Mouse (Mus musculus) bone marrow macrophage, adult 2 months (primary cell): Measurements from ENCODE around the gene Apoc3.

Experiments
- CTCF ChIP-seq: IDR thresholded peaks from 2 replicates; pipeline ENCODE4 v1.5.1; 2012; ENCODE audit warnings: low read depth, mild to moderate bottlenecking, low read length, moderate library complexity
- POLR2A ChIP-seq: IDR thresholded peaks from 2 replicates; pipeline ENCODE4 v1.6.1; 2012; ENCODE audit warnings: mild to moderate bottlenecking, low read depth, low read length, borderline replicate concordance

DNA sequence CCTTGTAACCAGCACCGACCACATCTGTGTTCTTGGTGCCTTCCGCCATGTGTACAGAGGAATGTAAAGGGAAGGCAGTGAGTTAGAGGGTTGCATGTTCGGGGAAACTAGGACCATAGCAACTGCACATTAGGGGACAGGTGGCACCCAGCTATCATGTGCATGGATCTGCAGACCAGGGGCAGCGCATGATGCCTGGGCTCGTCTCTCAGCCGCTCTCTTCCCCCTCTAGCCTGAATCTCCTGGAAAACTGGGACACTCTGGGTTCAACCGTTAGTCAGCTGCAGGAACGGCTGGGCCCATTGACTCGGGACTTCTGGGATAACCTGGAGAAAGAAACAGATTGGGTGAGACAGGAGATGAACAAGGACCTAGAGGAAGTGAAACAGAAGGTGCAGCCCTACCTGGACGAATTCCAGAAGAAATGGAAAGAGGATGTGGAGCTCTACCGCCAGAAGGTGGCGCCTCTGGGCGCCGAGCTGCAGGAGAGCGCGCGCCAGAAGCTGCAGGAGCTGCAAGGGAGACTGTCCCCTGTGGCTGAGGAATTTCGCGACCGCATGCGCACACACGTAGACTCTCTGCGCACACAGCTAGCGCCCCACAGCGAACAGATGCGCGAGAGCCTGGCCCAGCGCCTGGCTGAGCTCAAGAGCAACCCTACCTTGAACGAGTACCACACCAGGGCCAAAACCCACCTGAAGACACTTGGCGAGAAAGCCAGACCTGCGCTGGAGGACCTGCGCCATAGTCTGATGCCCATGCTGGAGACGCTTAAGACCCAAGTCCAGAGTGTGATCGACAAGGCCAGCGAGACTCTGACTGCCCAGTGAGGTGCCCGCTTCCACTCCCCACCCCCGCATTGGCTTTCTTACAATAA lies 5.6 kb downstream of the Apoc3 start:
- TF ChIP-seq POLR2A: no peak
- TF ChIP-seq CTCF: peak; percentile 67
